Mouse (Mus musculus): ENCODE data around the gene Mief2. TPM values are rescaled to one million over a fixed set of nuclear protein-coding genes. Genes with fewer than 3 reads are reported as not detected.

Mief2 gene
- polyA plus RNA-seq, 1 experiment, result 7.1 TPM

GRCm38 (mm10) chr11:60706076-60706475, 22.1 kb upstream of the Mief2 start:
- H3K4me3 ChIP-seq (ENCODE audit: low read depth, low read length), result no peak overlapping the region
- H3K9me3 ChIP-seq (replicated peaks; ENCODE audit: control insufficient read depth, insufficient read depth, low read length, poor library complexity, severe bottlenecking), result no peaks in the 10 kb centered on the region
- peaks cover 2% of the 10 kb centered on the region for H3K4me1 ChIP-seq (ENCODE audit: control insufficient read depth, insufficient read depth, low read length)
- H3K27ac ChIP-seq (ENCODE audit: insufficient read depth, low read length), result no peak overlapping the region
- peaks cover 5% of the 10 kb centered on the region; the same call in 1 of the 2 replicates for H3K36me3 ChIP-seq (ENCODE audit: control insufficient read depth, insufficient read depth, low read length, poor library complexity, severe bottlenecking)
- no peaks in the 10 kb centered on the region for H3K27me3 ChIP-seq (ENCODE audit: control insufficient read depth, insufficient read depth, low read length, poor library complexity, severe bottlenecking)
- no peak for TF ChIP-seq EP300 (IDR thresholded peaks at IDR 0.05; ENCODE audit: insufficient read depth, low read depth, low read length)
- TF ChIP-seq CTCF (IDR thresholded peaks at IDR 0.05; ENCODE audit: low read depth, low read length), result no peak
- no peak overlapping the region for H3K9ac ChIP-seq (ENCODE audit: low read depth, poor library complexity, severe bottlenecking)

GRCm38 (mm10) chr11:60706696-60707480, 21.3 kb upstream of the Mief2 start:
- no peaks in the 10 kb centered on the region for H3K9me3 ChIP-seq (replicated peaks; ENCODE audit: control insufficient read depth, insufficient read depth, low read length, poor library complexity, severe bottlenecking)
- TF ChIP-seq POLR2A (IDR thresholded peaks at IDR 0.05; ENCODE audit: insufficient read depth, low read length) (no peak), EP300 (IDR thresholded peaks at IDR 0.05; ENCODE audit: insufficient read depth, low read depth, low read length) (no peak), CTCF (IDR thresholded peaks at IDR 0.05; ENCODE audit: low read depth, low read length) (no peak)
- peaks cover 5% of the 10 kb centered on the region; the same call in 1 of the 2 replicates for H3K36me3 ChIP-seq (ENCODE audit: control insufficient read depth, insufficient read depth, low read length, poor library complexity, severe bottlenecking)
- H3K4me3 ChIP-seq (ENCODE audit: low read depth, low read length), result no peak overlapping the region
- H3K4me1 ChIP-seq (ENCODE audit: control insufficient read depth, insufficient read depth, low read length), result peaks cover 2% of the 10 kb centered on the region
- H3K9ac ChIP-seq (ENCODE audit: low read depth, poor library complexity, severe bottlenecking), result no peak overlapping the region
- H3K27ac ChIP-seq (ENCODE audit: insufficient read depth, low read length), result no peak overlapping the region
- no peaks in the 10 kb centered on the region for H3K27me3 ChIP-seq (ENCODE audit: control insufficient read depth, insufficient read depth, low read length, poor library complexity, severe bottlenecking)

GRCm38 (mm10) chr11:60707672-60708071, 20.5 kb upstream of the Mief2 start:
- peaks cover 5% of the 10 kb centered on the region; the same call in 1 of the 2 replicates for H3K36me3 ChIP-seq (ENCODE audit: control insufficient read depth, insufficient read depth, low read length, poor library complexity, severe bottlenecking)
- no peaks in the 10 kb centered on the region for H3K9me3 ChIP-seq (replicated peaks; ENCODE audit: control insufficient read depth, insufficient read depth, low read length, poor library complexity, severe bottlenecking)

GRCm38 (mm10) chr11:60708631-60709030, 19.6 kb upstream of the Mief2 start:
- no peak overlapping the region for H3K4me3 ChIP-seq (ENCODE audit: low read depth, low read length)
- peaks cover 5% of the 10 kb centered on the region; the same call in 1 of the 2 replicates for H3K36me3 ChIP-seq (ENCODE audit: control insufficient read depth, insufficient read depth, low read length, poor library complexity, severe bottlenecking)
- TF ChIP-seq CTCF (IDR thresholded peaks at IDR 0.05; ENCODE audit: low read depth, low read length), result no peak
- TF ChIP-seq EP300 (IDR thresholded peaks at IDR 0.05; ENCODE audit: insufficient read depth, low read depth, low read length), result no peak
- TF ChIP-seq POLR2A (IDR thresholded peaks at IDR 0.05; ENCODE audit: insufficient read depth, low read length), result no peak
- no peaks in the 10 kb centered on the region for H3K27me3 ChIP-seq (ENCODE audit: control insufficient read depth, insufficient read depth, low read length, poor library complexity, severe bottlenecking)
- H3K9ac ChIP-seq (ENCODE audit: low read depth, poor library complexity, severe bottlenecking), result no peak overlapping the region
- no peak overlapping the region for H3K27ac ChIP-seq (ENCODE audit: insufficient read depth, low read length)
- no peaks in the 10 kb centered on the region for H3K9me3 ChIP-seq (replicated peaks; ENCODE audit: control insufficient read depth, insufficient read depth, low read length, poor library complexity, severe bottlenecking)
- H3K4me1 ChIP-seq (ENCODE audit: control insufficient read depth, insufficient read depth, low read length), result no peaks in the 10 kb centered on the region

More at GRCm38 (mm10) chr11:60707672-60708071, 20.5 kb upstream of the Mief2 start:
- Histone ChIP-seq H3K27me3 (ENCODE audit: control insufficient read depth, insufficient read depth, low read length, poor library complexity, severe bottlenecking) (no peaks in the 10 kb centered on the region), H3K27ac (ENCODE audit: insufficient read depth, low read length) (no peak overlapping the region), H3K4me3 (ENCODE audit: low read depth, low read length) (no peak overlapping the region), H3K9ac (ENCODE audit: low read depth, poor library complexity, severe bottlenecking) (no peak overlapping the region), H3K4me1 (ENCODE audit: control insufficient read depth, insufficient read depth, low read length) (peaks cover 2% of the 10 kb centered on the region)
- TF ChIP-seq EP300 (IDR thresholded peaks at IDR 0.05; ENCODE audit: insufficient read depth, low read depth, low read length) (no peak), CTCF (IDR thresholded peaks at IDR 0.05; ENCODE audit: low read depth, low read length) (no peak), POLR2A (IDR thresholded peaks at IDR 0.05; ENCODE audit: insufficient read depth, low read length) (no peak)

GRCm38 (mm10) chr11:60709481-60710465, 18.4 kb upstream of the Mief2 start:
- H3K27ac ChIP-seq (ENCODE audit: insufficient read depth, low read length), result no peak overlapping the region
- H3K4me1 ChIP-seq (ENCODE audit: control insufficient read depth, insufficient read depth, low read length), result no peaks in the 10 kb centered on the region
- TF ChIP-seq EP300 (IDR thresholded peaks at IDR 0.05; ENCODE audit: insufficient read depth, low read depth, low read length), result no peak
- no peaks in the 10 kb centered on the region for H3K9me3 ChIP-seq (replicated peaks; ENCODE audit: control insufficient read depth, insufficient read depth, low read length, poor library complexity, severe bottlenecking)
- H3K36me3 ChIP-seq (ENCODE audit: control insufficient read depth, insufficient read depth, low read length, poor library complexity, severe bottlenecking), result peaks cover 5% of the 10 kb centered on the region
- no peak overlapping the region for H3K9ac ChIP-seq (ENCODE audit: low read depth, poor library complexity, severe bottlenecking)
- no peaks in the 10 kb centered on the region for H3K27me3 ChIP-seq (ENCODE audit: control insufficient read depth, insufficient read depth, low read length, poor library complexity, severe bottlenecking)
- H3K4me3 ChIP-seq (ENCODE audit: low read depth, low read length), result no peak overlapping the region

Measured in ES-Bruce4 (cell line).